22 mouse cellular contexts compared by ENCODE assay signal in genomic region chr9:69044614-69045133, GRCm38 (mm10).
A peak's percentile ranks its signal among the peaks of the same experiment; 100 is the strongest.
DNase-seq lines count a peak whose midpoint lies in the region; ATAC-seq and TF ChIP-seq lines count a peak whose summit lies in the region.
"Had no signal": no experiment of that assay in that cellular context is flagged by ENCODE, and none has a peak within 500 bp of the region (broad histone marks: within the 10 kb centered on the region; RNA-seq: fewer than 3 reads in every experiment).

No protein-coding gene starts in this region.

- H3K36me3 ChIP-seq in heart, adult 2 months (ENCODE audit: control insufficient read depth, insufficient read depth, low read length): no peaks in the 10 kb centered on the region
- H3K36me3 ChIP-seq in heart, embryonic 11.5 days (ENCODE audit: control insufficient read depth, insufficient read depth, low read length): no peaks in the 10 kb centered on the region
- no peaks in the 10 kb centered on the region for H3K36me3 ChIP-seq in kidney, adult 2 months (ENCODE audit: control insufficient read depth, insufficient read depth, low read length)
- no peaks in the 10 kb centered on the region for H3K36me3 ChIP-seq in hindbrain, embryonic 11.5 days (ENCODE audit: control insufficient read depth, insufficient read depth, low read length)
- H3K36me3 ChIP-seq: embryonic facial prominence, embryonic 10.5 days; forebrain, embryonic 10.5 days; G1E; heart, embryonic 15.5 days had no signal

- peaks cover 3% of the 10 kb centered on the region for H3K4me1 ChIP-seq in heart, adult 2 months (ENCODE audit: control insufficient read depth, insufficient read depth, low read length)
- 0 out of 2 replicates have a peak, but pooled peaks cover 2% of the 10 kb centered on the region for H3K4me1 ChIP-seq in heart, embryonic 11.5 days (ENCODE audit: control insufficient read depth, insufficient read depth, low read length)
- no peaks in the 10 kb centered on the region for H3K4me1 ChIP-seq in kidney, adult 2 months (ENCODE audit: control insufficient read depth, insufficient read depth, low read length)
- no peaks in the 10 kb centered on the region for H3K4me1 ChIP-seq in hindbrain, embryonic 11.5 days (replicated peaks; ENCODE audit: control insufficient read depth, insufficient read depth, low read length)
- H3K4me1 ChIP-seq: embryonic facial prominence, embryonic 10.5 days; forebrain, embryonic 10.5 days had no signal

- no peak for TF ChIP-seq EP300 in heart, adult 2 months (IDR thresholded peaks at IDR 0.05; ENCODE audit: insufficient read depth, low read depth, low read length)

- no peak overlapping the region for H3K4me3 ChIP-seq in heart, adult 2 months
- no peak overlapping the region for H3K4me3 ChIP-seq in heart, embryonic 11.5 days (ENCODE audit: low read depth, low read length)
- no peak overlapping the region for H3K4me3 ChIP-seq in kidney, adult 2 months (ENCODE audit: insufficient read depth, low read depth, low read length)
- no peak overlapping the region for H3K4me3 ChIP-seq in hindbrain, embryonic 11.5 days (ENCODE audit: low read depth, low read length)
- H3K4me3 ChIP-seq: embryonic facial prominence, embryonic 10.5 days; erythroblast, embryonic 14.5 days; forebrain, embryonic 10.5 days; heart, embryonic 15.5 days had no signal

- no peak for TF ChIP-seq POLR2A in heart, adult 2 months (IDR thresholded peaks at IDR 0.05; ENCODE audit: insufficient read depth, low read depth, low read length)
- TF ChIP-seq POLR2A in kidney, adult 2 months (IDR thresholded peaks at IDR 0.05; ENCODE audit: low read depth, low read length): no peak

- no peaks in the 10 kb centered on the region for H3K9me3 ChIP-seq in heart, embryonic 11.5 days (replicated peaks; ENCODE audit: control insufficient read depth, low read length)
- H3K9me3 ChIP-seq in hindbrain, embryonic 11.5 days (ENCODE audit: control insufficient read depth, low read length): no peaks in the 10 kb centered on the region
- H3K9me3 ChIP-seq: embryonic facial prominence, embryonic 10.5 days; forebrain, embryonic 10.5 days; heart, embryonic 15.5 days had no signal

- H3K4me2 ChIP-seq in heart, embryonic 11.5 days: no peak overlapping the region
- H3K4me2 ChIP-seq in hindbrain, embryonic 11.5 days (replicated peaks; ENCODE audit: low read depth, low read length): no peak overlapping the region
- H3K4me2 ChIP-seq: heart, embryonic 15.5 days; hindbrain, embryonic 14.5 days had no signal

- intact Hi-C loops in heart, adult 2 months (cut with DNase I): no loop called here

- H3K27ac ChIP-seq in heart, adult 2 months: peak overlapping the region; percentile 55
- H3K27ac ChIP-seq in heart, embryonic 11.5 days (ENCODE audit: low read depth, low read length): no peak overlapping the region
- 0 out of 2 replicates have a peak overlapping the region, but pooled peaks have one; percentile 27 for H3K27ac ChIP-seq in kidney, adult 2 months (ENCODE audit: insufficient read depth, low read depth, low read length)
- no peak overlapping the region for H3K27ac ChIP-seq in hindbrain, embryonic 11.5 days (ENCODE audit: low read depth, low read length)
- H3K27ac ChIP-seq: embryonic facial prominence, embryonic 10.5 days; forebrain, embryonic 10.5 days; heart, embryonic 15.5 days; hindbrain, embryonic 14.5 days had no signal

- H3K9ac ChIP-seq in heart, adult 2 months (ENCODE audit: low read depth, low read length): no peak overlapping the region
- no peak overlapping the region for H3K9ac ChIP-seq in heart, embryonic 11.5 days (ENCODE audit: low read depth, low read length)
- no peak overlapping the region for H3K9ac ChIP-seq in hindbrain, embryonic 11.5 days (ENCODE audit: low read depth, low read length)
- H3K9ac ChIP-seq: heart, embryonic 15.5 days; hindbrain, embryonic 14.5 days had no signal

- no peaks in the 10 kb centered on the region for H3K27me3 ChIP-seq in heart, adult 2 months (ENCODE audit: control insufficient read depth, insufficient read depth, low read length)
- no peaks in the 10 kb centered on the region for H3K27me3 ChIP-seq in heart, embryonic 11.5 days (ENCODE audit: control insufficient read depth, insufficient read depth, low read length)
- H3K27me3 ChIP-seq in kidney, adult 2 months (replicated peaks; ENCODE audit: control insufficient read depth, insufficient read depth, low read length): no peaks in the 10 kb centered on the region
- no peaks in the 10 kb centered on the region for H3K27me3 ChIP-seq in hindbrain, embryonic 11.5 days (ENCODE audit: control insufficient read depth, insufficient read depth, low read length)
- H3K27me3 ChIP-seq: heart, embryonic 15.5 days had no signal

- no peak for TF ChIP-seq CTCF in heart, adult 2 months (IDR thresholded peaks at IDR 0.05)
- no peak for TF ChIP-seq CTCF in kidney, adult 2 months (conservative IDR thresholded peaks at IDR 0.05; ENCODE audit: insufficient read depth, insufficient read length, low read depth, low read length)

- WGBS in heart, adult 2 months: 68% methylated on average over 7 of the region's 7 CpGs
- WGBS in heart, embryonic 11.5 days (ENCODE audit: insufficient replicate concordance): 81% methylated on average over 7 of the region's 7 CpGs
- 77% methylated on average over 7 of the region's 7 CpGs for WGBS in kidney, adult 2 months
- WGBS in hindbrain, embryonic 11.5 days: 94% methylated on average over 7 of the region's 7 CpGs

- no peak for ATAC-seq in heart, embryonic 11.5 days (replicated peaks; ENCODE audit: insufficient number of reproducible peaks, low FRiP score, low TSS enrichment)
- ATAC-seq in hindbrain, embryonic 11.5 days (ENCODE audit: low FRiP score): no peak
- ATAC-seq: CD4-positive, CD25-positive, alpha-beta regulatory T cell, adult 4 months; forebrain, embryonic 14.5 days; intestine, embryonic 16.5 days had no signal

- DNase-seq in heart, adult 2 months: peak in 1 of 2 experiments; percentile 27
- DNase-seq in kidney, adult 2 months: peak; percentile 13
- DNase-seq in kidney, adult 8-10 months: no peak
- DNase-seq in 3T3-L1 (ENCODE audit: low read depth, low spot score): peak; percentile 6
- peak; percentile 58 for DNase-seq in Muller cell, postnatal 12 days (ENCODE audit: inconsistent ontology term)
- no peak for DNase-seq in adrenal gland, adult 8-10 months
- DNase-seq in hindbrain, embryonic 11.5 days (ENCODE audit: low spot score): no peak
- DNase-seq: B cell, adult 2 months; cerebellum, adult 2 months; cerebellum, postnatal 10 days; gastrocnemius, postnatal 14 days; kidney, adult 9 months had no signal

- no peaks in the 10 kb centered on the region for H3K79me2 ChIP-seq in heart, adult 2 months (replicated peaks; ENCODE audit: control insufficient read depth, insufficient read depth, low read length)

Comparison
In these comparisons a context has a peak if more than half of its experiments do, and no peak if none do; other contexts are left out.
1. DNase-seq: peak in kidney, adult 2 months (single experiment), 3T3-L1 (single experiment) and Muller cell, postnatal 12 days (single experiment); none in kidney, adult 8-10 months (0 of 2), adrenal gland, adult 8-10 months (single experiment) and hindbrain, embryonic 11.5 days (single experiment).
2. H3K27ac ChIP-seq: peak in heart, adult 2 months (single experiment) and kidney, adult 2 months (single experiment); none in heart, embryonic 11.5 days (single experiment) and hindbrain, embryonic 11.5 days (single experiment).